Mouse (Mus musculus) adrenal gland, postnatal 14 days (tissue): ENCODE results near the gene Irf2bpl. TPM values are rescaled to one million over a fixed set of nuclear protein-coding genes. Genes with fewer than 3 reads are reported as not detected.

ENCODE experiments used
- DNase-seq: peaks from one replicate; pipeline ENCODE4 v3.0.0; 2021; ENCODE audit warnings: mixed read lengths
- long read RNA-seq, 2 experiments: library from polyadenylated mRNA; stranded (forward); transcript quantifications; one replicate each; pipeline ENCODE4 v2.0.0; 2021
- total RNA-seq: library from RNA; stranded (reverse); gene quantifications from 2 replicates; pipeline ENCODE4 v1.2.3, GENCODE M21; 2021

Irf2bpl gene
- total RNA-seq, result 48.4 and 53.8 TPM in 2 replicates
- long read RNA-seq, experiment 1, full-length matches to known transcripts, result 22 of 22 reads
- long read RNA-seq, experiment 1, partial matches to known transcripts, result 0 of 22 reads
- long read RNA-seq, experiment 1, other reads (novel, unspliced or antisense), result 0 of 22 reads
- long read RNA-seq, experiment 2, full-length matches to known transcripts, result 12 of 12 reads
- long read RNA-seq, experiment 2, partial matches to known transcripts, result 0 of 12 reads
- long read RNA-seq, experiment 2, other reads (novel, unspliced or antisense), result 0 of 12 reads

DNA sequence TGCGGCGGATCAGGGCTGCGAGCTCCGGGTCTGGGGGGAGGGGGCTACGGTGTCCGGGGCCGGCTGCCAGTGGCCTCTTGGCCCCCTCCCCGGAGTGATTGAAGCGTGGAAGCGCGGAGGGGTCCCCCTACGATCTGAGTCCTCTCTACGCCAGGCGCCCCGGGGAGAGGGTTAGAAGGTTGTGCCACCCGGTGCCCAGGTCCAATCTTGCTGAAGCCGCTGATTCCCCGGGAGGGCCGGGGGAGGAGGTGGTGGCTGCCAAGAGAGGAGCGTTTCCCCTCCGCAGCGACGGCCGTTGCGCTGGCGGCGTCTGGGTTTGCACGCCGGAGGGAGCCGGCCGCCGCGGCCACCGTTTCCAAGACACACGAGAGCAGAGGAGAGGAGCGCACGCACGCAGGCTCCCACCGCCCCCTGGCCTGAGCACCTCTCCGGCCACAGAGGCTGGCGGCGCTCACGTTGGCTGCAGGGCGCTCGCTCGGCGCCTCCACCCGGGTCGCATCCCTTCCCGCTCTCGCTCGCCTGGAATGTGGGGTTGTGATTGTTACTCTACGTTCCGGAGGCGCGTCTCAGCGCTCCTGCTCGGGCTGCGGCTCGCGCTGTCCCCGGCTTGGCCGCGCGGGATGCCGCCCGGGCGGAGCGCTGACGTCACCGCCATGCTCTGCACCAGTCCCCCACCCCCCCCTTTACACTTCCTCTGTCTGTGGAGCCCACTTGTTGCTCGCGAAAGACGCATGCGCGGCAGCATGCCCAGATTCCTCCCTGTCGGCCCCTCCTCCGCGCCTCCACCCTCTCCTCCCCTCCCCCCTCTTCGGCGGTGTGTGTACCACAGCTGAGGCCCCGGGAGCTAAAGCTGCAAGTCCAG is at the start of gene Irf2bpl:
Irf2bpl (minus strand) TSS at position 602 of the 862 bp plus-strand sequence.
- peak; percentile 100 for DNase-seq

DNA sequence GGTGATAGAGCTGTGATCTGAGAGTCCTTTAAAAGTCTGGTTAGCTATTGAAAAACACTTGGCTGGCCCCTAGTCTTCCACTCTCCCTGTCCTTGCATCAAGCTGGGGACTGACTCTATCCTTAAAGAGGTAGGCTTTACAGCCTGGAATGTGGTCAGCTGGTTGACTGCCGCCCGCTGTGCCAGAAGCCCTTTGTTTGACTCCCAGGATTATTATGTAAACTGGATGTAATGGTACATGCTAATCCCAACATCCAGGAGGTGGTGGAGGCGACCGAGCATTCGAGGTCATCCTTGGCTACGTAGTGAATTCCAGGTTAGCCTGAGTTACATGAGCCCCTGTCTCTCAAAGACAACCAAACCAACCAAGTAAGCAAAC is 48.0 kb upstream of the Irf2bpl start:
- peak; percentile 59 for DNase-seq

- peak; percentile 89 for DNase-seq
Observed at GRCm38 (mm10) chr12:86931919-86932574, 47.4 kb upstream of the Irf2bpl start.

DNA sequence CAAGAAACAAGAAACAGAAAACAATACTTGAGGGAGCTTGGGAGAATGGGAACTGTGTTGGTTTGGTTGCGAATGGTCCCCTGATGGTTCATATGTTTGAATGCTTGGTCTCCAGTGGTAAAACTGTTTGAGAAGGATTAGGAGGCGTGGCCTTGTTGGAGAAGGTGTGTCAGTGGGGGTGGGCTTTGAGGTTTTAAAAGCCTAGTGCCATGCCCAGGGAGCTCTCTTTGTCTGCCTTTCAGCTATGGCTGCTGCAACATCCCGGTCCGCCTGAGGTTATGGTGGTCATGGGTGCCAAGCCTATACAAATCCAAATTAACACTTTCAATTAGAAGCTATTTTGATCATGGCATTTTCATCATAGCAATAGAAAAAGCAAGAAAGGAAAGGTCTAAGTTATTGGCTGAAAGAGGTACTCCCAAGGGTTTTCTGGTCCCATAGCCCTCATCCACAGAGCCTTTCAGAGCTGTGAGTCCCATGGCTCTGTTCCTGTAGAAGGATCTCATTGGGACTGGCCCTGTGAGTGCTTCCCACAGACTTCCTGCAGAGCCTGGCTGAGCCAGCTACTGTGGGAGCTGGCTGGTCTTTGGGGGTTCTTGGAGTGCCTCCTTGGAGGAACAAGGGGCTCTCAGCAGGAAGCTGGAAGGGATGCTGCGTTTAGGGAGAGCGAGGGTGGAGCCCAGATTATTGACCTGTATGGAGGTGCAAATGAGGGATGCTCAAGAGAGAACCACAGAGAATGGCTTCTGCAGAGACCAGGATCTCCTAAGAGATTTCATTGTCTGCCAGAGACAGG is 46.5 kb upstream of the Irf2bpl start:
- DNase-seq, result no peak

- peak; percentile 88 for DNase-seq
Observed at GRCm38 (mm10) chr12:86923837-86924236, 39.2 kb upstream of the Irf2bpl start.

DNA sequence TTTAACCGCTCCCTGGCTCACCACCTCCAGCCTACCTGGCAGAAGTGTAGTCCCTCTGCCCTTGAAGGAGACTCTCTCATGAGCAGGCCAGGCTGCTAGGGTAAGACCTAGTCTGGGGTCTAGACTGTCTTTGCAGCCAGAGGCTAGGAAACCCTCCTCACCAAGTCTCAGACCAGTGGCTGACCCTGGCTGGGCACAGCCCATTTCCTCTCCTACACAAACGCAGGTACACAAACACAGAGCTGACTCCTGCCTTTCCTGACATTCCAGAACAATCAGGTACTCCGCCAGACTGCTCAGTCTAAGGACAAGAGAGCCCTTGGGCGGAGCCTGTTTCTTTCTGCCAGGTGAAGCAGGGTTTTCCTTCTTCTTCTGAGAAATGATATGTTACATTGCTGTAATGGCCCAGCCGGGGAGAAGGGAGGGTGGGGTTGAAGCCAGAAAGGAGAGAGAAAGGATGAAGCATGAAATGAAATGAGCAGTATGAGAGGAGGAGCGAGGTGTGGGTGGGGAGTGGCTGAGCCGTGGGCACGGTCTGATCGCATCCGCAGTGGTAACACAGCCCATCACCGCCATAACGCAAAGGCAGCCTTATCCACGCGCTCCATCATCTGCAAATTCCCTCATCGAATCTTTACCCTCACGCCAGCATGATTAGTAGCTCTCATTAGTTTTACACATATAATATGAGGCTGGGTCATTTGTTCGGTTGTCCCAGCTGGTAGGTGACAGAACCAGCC is 34.6 kb upstream of the Irf2bpl start:
- DNase-seq, result no peak

- peak; percentile 43 for DNase-seq
Observed at GRCm38 (mm10) chr12:86918361-86918967, 33.9 kb upstream of the Irf2bpl start.

DNA sequence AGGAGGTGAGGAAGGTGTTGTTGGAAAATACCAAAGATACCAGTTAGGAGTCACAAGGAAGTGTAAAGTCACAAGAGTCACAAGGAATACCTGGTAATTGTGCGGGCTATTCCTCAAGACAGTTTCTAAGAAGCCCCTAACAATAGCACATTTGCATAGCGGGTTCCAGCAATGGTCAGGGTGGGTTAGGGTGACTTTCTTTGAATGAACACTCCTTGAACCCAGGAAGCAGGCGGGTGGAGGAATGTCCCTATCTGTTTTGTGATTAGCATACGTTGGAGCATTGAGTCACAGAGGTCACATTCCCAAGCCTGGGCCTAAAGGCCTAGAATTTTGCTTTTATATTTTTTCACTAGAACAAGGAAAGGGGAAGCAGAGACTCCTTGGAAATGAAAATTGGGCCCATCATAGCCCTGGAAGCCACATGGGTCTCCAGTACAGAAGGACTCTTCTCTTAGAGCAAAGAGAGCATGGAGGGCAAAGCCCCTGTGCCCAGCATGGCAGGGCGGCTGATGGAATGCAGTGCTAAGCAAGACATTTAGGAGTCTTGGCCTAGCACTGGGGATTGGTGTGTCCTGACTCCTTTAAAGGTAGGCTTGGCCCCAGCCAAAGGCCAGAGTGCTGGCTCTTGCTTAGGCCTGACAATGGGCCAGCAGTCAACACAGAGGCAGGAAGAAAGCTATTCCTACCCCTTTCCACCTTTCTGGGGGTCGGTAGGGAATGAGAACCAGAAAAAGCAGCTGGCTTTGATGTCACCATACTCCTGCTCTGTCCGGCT is 32.4 kb upstream of the Irf2bpl start:
- no peak for DNase-seq

DNA sequence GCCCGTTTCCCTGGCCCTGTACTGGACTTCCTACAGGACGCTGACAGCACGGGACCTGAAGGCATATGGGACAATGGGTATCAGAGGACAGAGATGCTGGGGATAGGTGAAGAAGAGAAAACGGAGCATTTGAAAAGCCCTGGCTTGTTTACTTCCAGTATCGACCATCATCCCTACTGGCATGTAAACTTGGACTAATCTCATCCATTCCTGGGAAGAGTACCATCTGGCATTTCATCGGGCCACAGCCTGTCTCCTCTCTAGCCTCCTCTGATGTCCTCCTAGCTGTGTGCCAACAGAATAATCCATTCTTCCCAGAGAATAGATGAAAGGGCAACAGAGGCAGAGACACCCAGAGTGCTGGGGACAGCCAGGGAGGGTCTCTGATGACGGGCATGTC is 31.0 kb upstream of the Irf2bpl start:
- DNase-seq, result no peak

DNA sequence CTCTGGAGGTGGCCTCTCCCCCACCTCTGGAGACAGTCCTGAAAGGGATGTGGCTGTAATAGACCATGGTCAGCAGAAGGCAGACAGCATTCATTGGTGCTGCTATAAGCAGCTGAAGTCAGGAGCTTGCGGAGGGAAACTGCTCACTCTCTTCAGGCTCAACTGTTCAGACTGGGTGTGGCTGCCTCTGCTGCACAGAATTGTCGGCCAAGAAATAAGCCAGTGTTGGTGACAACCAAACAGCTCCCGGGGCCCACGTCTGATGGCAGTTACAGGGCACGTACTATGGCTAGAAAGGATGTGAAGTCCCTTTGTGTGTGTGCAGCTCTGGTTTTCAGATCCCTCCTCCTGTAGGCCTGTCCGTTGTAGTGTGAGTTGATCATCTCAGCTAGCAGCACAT is 30.2 kb upstream of the Irf2bpl start:
- DNase-seq, result no peak

DNA sequence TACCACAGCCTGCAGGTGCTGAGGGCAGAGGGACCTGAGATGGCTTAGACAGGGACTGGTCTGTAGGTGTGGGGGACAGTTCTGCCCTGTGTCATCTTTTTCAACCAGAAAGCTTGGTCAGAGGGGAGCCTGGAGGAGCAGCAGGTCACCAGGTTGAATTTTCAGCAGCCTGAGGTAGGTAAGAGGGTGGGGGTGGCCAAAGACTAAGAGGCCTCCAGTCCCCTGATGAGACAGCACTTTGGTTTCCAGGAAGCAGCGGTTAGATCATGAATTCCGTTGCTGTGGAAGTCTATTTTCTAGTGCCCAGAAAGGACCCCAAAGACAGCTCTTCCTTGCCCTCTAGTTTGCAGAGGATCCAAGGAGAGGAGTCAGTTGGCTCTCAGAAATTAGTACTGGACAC is 29.8 kb upstream of the Irf2bpl start:
- DNase-seq, result no peak

DNA sequence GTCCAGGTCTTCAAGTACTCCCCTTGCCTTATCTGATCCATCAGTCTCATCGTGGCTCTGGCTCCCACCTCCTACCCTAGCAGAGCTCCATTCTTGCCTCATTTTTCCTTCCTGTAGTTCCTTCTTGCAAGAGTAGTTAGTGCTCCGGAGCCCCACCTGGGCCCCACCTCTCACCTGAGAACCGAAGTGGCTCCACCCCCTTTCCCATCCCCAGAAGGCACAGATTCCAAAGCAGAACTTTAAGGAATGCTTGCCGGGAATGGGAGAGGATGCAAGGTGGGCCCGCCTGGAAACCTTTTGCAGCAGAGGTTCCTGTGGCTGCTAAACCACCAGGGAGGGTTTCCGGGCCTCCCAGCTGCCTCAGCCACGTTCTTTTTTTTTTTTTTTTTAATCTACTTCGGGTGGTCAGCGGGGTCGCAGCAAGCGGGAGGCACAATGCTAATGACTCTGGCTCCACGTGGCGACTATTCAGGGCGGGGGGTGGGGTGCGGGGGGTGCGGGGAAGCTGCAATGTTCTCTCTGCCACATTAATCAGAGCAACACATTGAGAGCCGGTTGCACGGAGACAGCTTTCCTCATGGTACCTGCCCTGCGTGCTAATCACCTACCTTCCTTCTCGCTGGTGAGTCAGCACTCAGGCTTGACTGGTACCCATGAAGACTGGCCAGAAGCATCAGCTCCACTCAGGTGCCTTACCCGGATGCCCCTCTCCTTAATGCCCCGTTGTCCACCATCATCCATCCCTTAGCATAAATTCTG is 27.9 kb upstream of the Irf2bpl start:
- no peak for DNase-seq

DNA sequence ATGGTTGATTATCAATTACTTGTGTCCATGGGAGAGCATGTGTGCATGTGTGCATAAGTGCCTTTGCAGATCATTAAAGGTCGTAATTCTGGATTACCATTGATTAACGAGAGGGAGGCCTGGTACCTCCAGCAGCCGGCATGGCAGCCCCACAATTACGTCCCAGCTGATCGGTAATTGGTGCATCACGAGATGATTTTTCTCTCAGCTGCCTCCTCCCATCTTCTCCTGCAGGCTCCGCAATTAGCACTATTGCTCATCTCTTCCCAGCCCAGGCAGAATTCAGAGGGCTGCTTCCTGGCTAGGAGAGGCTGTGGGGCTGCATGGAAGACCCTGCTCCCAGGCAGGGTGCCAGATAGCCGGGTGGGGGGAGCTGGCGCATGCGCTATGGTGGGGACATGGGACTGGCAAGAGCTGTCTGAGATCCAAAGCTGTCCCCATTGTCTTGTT is 26.9 kb upstream of the Irf2bpl start:
- no peak for DNase-seq

GRCm38 (mm10) chr12:86906395-86906794 is 21.8 kb upstream of the Irf2bpl start:
- DNase-seq, result peak; percentile 93

- DNase-seq, result no peak
Observed at GRCm38 (mm10) chr12:86905876-86906275, 21.3 kb upstream of the Irf2bpl start.

GRCm38 (mm10) chr12:86905203-86905602 is 20.6 kb upstream of the Irf2bpl start:
- peak; percentile 77 for DNase-seq

DNA sequence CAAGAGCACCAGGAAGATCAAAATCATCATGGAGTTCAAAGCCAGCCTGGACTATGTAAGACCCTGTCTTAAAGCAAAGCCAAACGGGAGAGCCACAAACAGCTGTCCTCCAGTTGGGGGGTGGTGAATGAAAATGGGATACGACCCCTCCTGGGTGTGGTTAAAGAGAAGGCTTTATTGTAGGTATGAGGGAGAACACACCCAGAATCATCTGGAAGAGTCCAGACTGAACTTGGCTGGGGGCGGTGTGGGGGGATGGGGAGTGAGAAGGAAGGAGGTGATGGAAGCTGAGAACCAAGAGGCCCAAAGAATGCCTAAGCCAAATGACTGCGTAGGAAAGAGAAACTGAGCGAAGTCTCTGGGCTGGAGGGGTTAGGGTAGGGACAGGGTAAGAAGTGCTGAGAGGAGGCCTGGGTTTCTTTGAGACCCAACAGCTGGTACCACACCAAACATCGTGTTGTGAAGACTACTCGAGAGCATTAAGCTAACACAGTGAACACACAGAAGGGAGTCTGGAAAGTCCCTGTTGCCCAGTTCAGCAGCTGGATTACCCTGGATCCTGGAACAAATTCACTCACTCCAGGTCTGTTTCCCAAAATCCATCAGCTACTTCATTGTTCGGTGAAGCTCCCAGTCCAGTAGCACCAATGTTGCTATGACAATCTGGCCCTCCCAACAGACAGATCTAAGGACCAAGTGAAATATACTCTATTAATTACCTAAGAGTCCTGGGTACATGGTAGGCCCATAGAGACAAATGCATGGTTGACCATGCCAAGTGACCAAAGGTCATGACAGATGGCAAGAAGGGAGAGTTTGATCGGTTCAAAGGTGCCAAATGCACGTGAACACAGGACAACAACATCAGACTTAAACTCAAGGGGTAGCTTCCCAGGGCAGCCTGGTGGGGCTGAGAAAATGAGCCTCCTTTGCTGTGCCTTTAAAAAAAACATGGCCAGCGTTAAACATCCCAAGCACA is 19.5 kb upstream of the Irf2bpl start:
- DNase-seq, result no peak
